Mouse (Mus musculus): ENCODE data around the gene Piezo1. TPM values are rescaled to one million over a fixed set of nuclear protein-coding genes. Genes with fewer than 3 reads are reported as not detected.

Piezo1 gene
- polyA plus RNA-seq, 1 experiment: 22.2 TPM

DNA sequence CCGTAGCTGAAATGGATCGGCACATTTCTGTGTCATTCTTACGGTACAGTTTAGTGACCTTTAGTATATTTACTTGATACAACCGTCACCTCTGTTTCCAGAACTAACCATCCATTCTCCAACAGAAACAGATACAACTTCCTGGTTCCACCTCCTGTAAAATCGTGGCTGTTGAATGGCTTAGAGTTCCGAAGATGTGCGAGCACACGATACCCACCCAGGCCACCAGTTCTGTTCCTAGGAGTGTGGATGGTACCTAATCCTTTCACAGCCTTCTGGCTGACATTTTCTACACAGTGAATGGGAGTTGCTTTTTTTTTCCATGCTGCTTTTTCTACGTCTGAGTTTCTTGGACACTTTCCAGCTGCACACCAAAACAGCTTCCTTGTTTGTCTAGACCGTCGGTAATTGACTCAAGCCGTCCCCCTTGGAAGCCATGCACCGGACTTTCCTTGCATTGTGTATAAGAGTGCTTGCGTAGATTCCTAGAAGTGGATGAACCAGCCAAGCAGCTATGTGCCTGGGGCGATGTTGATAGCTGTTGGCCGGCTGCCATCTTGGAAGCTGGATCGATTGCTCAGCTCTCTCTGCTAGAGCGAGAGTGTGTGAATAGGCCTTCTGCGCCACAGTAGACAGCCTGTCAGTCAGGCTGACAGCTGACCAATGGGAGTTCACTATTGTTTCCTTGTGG, 106.9 kb downstream of the Piezo1 start:
- Histone ChIP-seq H3K27me3 (ENCODE audit: control insufficient read depth) (peaks cover 9% of the 10 kb centered on the region), H3K9me3 (ENCODE audit: control insufficient read depth, low read length) (peaks cover 3% of the 10 kb centered on the region), H3K36me3 (ENCODE audit: control insufficient read depth) (peaks cover 10% of the 10 kb centered on the region), H3K4me1 (ENCODE audit: control insufficient read depth) (peaks cover 30% of the 10 kb centered on the region), H3K4me3 (replicated peaks) (peak overlapping the region; percentile 71)
- TF ChIP-seq TAL1 (IDR thresholded peaks at IDR 0.05; ENCODE audit: low read length) (no peak), GATA1 (IDR thresholded peaks at IDR 0.05; ENCODE audit: low read length) (no peak)

GRCm38 (mm10) chr8:122443262-122444006, 107.7 kb downstream of the Piezo1 start, which contains the start of gene Mvd:
Mvd (minus strand) TSS chr8:122443422.
- TF ChIP-seq TAL1 (IDR thresholded peaks at IDR 0.05; ENCODE audit: low read length) (no peak), GATA1 (IDR thresholded peaks at IDR 0.05; ENCODE audit: low read length) (no peak)
- Histone ChIP-seq H3K9me3 (ENCODE audit: control insufficient read depth, low read length) (peaks cover 4% of the 10 kb centered on the region), H3K36me3 (ENCODE audit: control insufficient read depth) (peaks cover 15% of the 10 kb centered on the region), H3K4me1 (ENCODE audit: control insufficient read depth) (peaks cover 34% of the 10 kb centered on the region), H3K27me3 (ENCODE audit: control insufficient read depth) (peaks cover 9% of the 10 kb centered on the region), H3K4me3 (replicated peaks) (peak within 1 kb of the TSS; percentile 71)

DNA sequence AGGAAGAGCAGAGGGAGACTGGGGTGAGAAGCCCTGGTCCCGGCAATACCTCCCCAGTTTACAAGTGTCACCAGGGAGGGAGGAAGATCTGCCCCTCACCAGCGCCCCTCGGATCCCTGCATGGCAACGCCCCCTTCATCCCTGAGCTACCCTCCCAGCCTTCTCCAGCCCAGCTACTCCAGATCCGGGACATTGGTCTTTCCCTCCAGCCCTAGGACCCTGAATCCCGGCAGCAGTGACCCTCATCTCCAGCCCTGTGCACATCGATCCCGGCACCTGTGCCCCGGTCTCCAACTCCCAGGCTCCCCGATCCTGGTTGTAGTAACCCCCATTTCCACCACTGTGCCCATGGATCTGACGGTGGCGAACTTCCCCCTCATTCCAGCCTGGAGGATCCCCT, 108.3 kb downstream of the Piezo1 start:
- peak overlapping the region; percentile 71 for H3K4me3 ChIP-seq (replicated peaks)
- H3K27me3 ChIP-seq (ENCODE audit: control insufficient read depth): peaks cover 9% of the 10 kb centered on the region
- no peak for TF ChIP-seq GATA1 (IDR thresholded peaks at IDR 0.05; ENCODE audit: low read length)
- no peak for TF ChIP-seq TAL1 (IDR thresholded peaks at IDR 0.05; ENCODE audit: low read length)
- peaks cover 19% of the 10 kb centered on the region for H3K36me3 ChIP-seq (ENCODE audit: control insufficient read depth)
- peaks cover 36% of the 10 kb centered on the region for H3K4me1 ChIP-seq (ENCODE audit: control insufficient read depth)
- H3K9me3 ChIP-seq (ENCODE audit: control insufficient read depth, low read length): peaks cover 4% of the 10 kb centered on the region

DNA sequence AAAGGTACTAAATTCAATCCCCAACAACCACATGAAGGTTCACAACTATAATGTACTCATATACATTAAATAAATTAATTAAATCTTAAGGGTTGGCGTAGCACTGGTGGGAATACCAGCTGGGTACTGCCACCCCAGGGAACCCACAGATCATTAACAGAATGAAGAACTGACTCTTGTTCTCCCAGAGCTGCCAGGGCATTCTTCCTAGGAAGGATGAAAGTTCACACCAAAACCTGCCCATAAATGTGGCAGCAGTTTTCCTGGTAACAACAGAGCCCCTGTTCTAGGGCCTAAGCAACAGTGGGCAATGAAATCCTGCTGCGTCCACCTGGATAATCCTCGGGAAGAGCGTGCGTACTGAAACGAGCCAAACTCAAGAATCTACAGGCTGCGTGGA, 108.8 kb downstream of the Piezo1 start:
- Histone ChIP-seq H3K36me3 (ENCODE audit: control insufficient read depth) (peaks cover 22% of the 10 kb centered on the region), H3K4me1 (ENCODE audit: control insufficient read depth) (peaks cover 36% of the 10 kb centered on the region), H3K9me3 (ENCODE audit: control insufficient read depth, low read length) (peaks cover 4% of the 10 kb centered on the region), H3K27me3 (ENCODE audit: control insufficient read depth) (peaks cover 7% of the 10 kb centered on the region), H3K4me3 (replicated peaks) (peak overlapping the region; percentile 71)
- TF ChIP-seq TAL1 (IDR thresholded peaks at IDR 0.05; ENCODE audit: low read length) (no peak), GATA1 (IDR thresholded peaks at IDR 0.05; ENCODE audit: low read length) (no peak)

DNA sequence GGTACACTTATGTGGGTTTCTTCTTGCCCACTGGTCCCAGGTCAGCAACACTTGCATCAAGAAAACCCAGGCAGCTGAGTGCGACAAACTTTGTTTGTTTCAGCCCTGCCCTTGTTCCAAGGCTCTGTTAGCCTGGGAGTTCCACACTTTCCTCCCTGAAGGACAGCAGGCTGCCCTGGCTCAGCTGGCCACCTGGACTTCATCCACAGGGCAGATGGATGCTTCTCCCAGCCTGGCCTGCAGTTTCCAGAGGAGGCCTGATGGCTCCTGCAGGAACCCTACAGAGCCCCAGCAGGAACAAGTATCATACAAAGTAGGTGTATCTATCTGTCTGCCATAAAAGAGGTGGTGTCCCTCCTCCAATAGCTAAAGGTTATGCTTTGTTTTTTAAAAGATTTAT, 109.8 kb downstream of the Piezo1 start:
- H3K4me1 ChIP-seq (ENCODE audit: control insufficient read depth): peaks cover 38% of the 10 kb centered on the region
- H3K4me3 ChIP-seq (replicated peaks): no peak overlapping the region
- TF ChIP-seq GATA1 (IDR thresholded peaks at IDR 0.05; ENCODE audit: low read length): no peak
- TF ChIP-seq TAL1 (IDR thresholded peaks at IDR 0.05; ENCODE audit: low read length): no peak
- H3K27me3 ChIP-seq (ENCODE audit: control insufficient read depth): peaks cover 2% of the 10 kb centered on the region; the same call in 1 of the 2 replicates
- H3K36me3 ChIP-seq (ENCODE audit: control insufficient read depth): peaks cover 30% of the 10 kb centered on the region
- peaks cover 4% of the 10 kb centered on the region for H3K9me3 ChIP-seq (ENCODE audit: control insufficient read depth, low read length)

GRCm38 (mm10) chr8:122439336-122439735, 111.8 kb downstream of the Piezo1 start:
- H3K36me3 ChIP-seq (ENCODE audit: control insufficient read depth): peaks cover 38% of the 10 kb centered on the region
- peaks cover 26% of the 10 kb centered on the region for H3K4me1 ChIP-seq (ENCODE audit: control insufficient read depth)

DNA sequence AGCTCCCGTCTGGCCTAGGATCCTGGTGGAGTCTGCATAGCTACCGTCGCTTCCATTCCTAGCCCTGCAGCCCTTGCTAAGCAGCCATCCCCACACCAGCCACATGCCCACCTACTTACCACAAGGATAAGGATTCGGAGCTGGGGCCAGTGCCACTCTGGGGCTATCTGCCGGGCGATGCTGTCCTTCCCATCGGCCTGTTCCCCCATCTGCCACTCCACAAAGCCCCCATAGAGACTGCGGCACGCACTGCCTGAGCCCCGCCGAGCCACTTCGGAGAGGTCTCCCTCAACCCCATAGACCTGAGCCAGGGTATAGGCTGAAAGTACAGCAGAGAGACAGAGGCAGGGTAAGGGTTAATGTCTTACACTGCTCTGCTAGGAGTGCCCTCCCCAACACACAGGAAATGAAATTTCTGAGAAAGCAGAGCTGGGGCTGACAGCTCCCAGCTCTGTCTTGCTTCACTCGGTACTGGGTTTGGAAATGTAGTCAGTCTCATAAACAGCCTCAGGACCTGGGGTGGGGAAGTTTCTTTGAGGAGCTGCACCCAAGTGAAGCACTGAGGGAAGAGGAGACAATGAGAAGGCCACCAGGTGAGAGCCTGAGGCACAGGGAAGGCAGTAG, 113.3 kb downstream of the Piezo1 start:
- Histone ChIP-seq H3K27me3 (ENCODE audit: control insufficient read depth) (peaks cover 7% of the 10 kb centered on the region), H3K4me3 (replicated peaks) (no peak overlapping the region), H3K36me3 (ENCODE audit: control insufficient read depth) (peaks cover 43% of the 10 kb centered on the region), H3K4me1 (ENCODE audit: control insufficient read depth) (peaks cover 23% of the 10 kb centered on the region), H3K9me3 (ENCODE audit: control insufficient read depth, low read length) (peaks cover 9% of the 10 kb centered on the region)
- TF ChIP-seq TAL1 (IDR thresholded peaks at IDR 0.05; ENCODE audit: low read length) (no peak), GATA1 (IDR thresholded peaks at IDR 0.05; ENCODE audit: low read length) (no peak)

More at GRCm38 (mm10) chr8:122439336-122439735, 111.8 kb downstream of the Piezo1 start:
- Histone ChIP-seq H3K4me3 (replicated peaks) (no peak overlapping the region), H3K27me3 (ENCODE audit: control insufficient read depth) (0 out of 2 replicates have a peak, but pooled peaks cover 2% of the 10 kb centered on the region), H3K9me3 (ENCODE audit: control insufficient read depth, low read length) (peaks cover 9% of the 10 kb centered on the region)
- no peak for TF ChIP-seq TAL1 (IDR thresholded peaks at IDR 0.05; ENCODE audit: low read length)
- TF ChIP-seq GATA1 (IDR thresholded peaks at IDR 0.05; ENCODE audit: low read length): no peak

DNA sequence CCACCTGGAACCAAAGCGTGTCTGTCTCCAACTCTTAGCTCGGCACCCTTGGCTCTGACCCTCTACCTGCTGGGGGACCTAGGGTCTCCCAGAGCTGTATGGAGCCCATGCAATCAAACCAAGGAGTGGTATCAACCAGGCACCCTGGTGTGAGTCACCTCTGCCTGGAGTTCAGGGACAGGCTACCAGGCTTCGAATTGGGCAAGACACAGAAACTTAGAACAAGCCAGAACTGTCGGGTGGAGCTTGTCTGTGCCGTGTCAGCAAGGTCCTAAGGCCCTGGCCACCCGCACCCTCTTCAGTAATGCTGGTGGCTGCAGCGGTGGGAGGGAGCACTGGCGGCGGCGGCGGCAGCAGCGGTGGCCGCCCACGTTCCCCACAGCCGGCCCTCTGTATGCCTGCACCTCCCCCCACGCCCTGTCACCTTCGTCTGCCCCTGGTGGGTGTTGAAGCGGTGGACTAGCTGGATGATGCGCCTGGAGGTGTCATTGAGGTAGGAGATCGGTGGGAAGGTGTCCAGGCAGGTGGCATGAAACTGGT, 114.5 kb downstream of the Piezo1 start:
- Histone ChIP-seq H3K27me3 (ENCODE audit: control insufficient read depth) (peaks cover 18% of the 10 kb centered on the region), H3K36me3 (ENCODE audit: control insufficient read depth) (peaks cover 43% of the 10 kb centered on the region), H3K4me3 (replicated peaks) (no peak overlapping the region), H3K4me1 (ENCODE audit: control insufficient read depth) (peaks cover 28% of the 10 kb centered on the region), H3K9me3 (ENCODE audit: control insufficient read depth, low read length) (peaks cover 9% of the 10 kb centered on the region)
- no peak for TF ChIP-seq GATA1 (IDR thresholded peaks at IDR 0.05; ENCODE audit: low read length)
- no peak for TF ChIP-seq TAL1 (IDR thresholded peaks at IDR 0.05; ENCODE audit: low read length)

Measured in erythroblast, embryonic 14.5 days (primary cell).